Mouse (Mus musculus) kidney, adult 18-20 months (tissue): Measurements from ENCODE around the gene Musk.

ENCODE experiments used
- DNase-seq: peaks from one replicate; pipeline ENCODE4 v3.0.0; 2021

Gene Musk

DNA sequence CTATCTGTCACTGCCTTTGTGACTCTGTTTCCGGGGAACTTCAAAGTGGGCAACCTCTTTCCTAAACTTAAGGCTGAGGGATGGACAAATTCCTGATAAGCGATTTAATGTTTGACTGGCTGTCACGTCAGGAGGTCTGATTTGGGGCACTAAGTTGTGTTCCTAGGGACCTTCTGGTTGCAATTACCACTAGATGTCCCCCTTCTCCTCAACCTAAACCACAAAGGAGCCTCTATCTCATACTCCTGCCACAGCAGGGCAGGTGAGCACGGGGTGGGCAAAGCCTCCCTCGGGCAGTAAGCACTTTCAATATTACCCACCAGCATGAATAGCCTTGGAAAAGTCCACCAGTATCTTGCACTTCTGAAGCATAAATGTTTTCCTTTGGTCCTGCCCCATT is 133.5 kb downstream of the Musk start:
- no peak for DNase-seq

- DNase-seq, result no peak
These were observed 137.6 kb downstream of the Musk start for GRCm38 (mm10) chr4:58423276-58423930.
